Mouse (Mus musculus) heart, embryonic 13.5 days (tissue): ENCODE results near the gene Cryz. TPM values are rescaled to one million over a fixed set of nuclear protein-coding genes. Genes with fewer than 3 reads are reported as not detected.
A peak's percentile ranks its signal among the peaks of the same experiment; 100 is the strongest.
"Not testable (repeated sequence)": the region's sequence is repeated elsewhere in the genome, so short reads cannot be mapped to it uniquely, and the experiment has no call there.

Source experiments
- ATAC-seq: fragments of 200-750 bp; cut with Nextera tagmentation; 2 replicates; pipeline ENCODE4 v1.8.0; 2017; ENCODE audit warnings: moderate TSS enrichment; ENCODE audit not compliant: insufficient number of reproducible peaks, low FRiP score, low TSS enrichment; ENCODE audit errors: extremely low read depth
- H3K27ac ChIP-seq: fragments of 300-500 bp; sonication (generic); replicated peaks from 2 replicates; pipeline ENCODE4 v1.5.1; 2015; ENCODE audit warnings: moderate library complexity, mild to moderate bottlenecking, inconsistent platforms
- H3K27me3 ChIP-seq: fragments of 300-500 bp; sonication (generic); replicated peaks from 2 replicates; pipeline ENCODE4 v1.6.1; 2015; ENCODE audit warnings: mild to moderate bottlenecking, inconsistent platforms
- H3K36me3 ChIP-seq: fragments of 300-500 bp; sonication (generic); 2 replicates; pipeline ENCODE4 v1.6.1; 2015; ENCODE audit warnings: mild to moderate bottlenecking, inconsistent platforms
- H3K4me1 ChIP-seq: fragments of 300-500 bp; sonication (generic); 2 replicates; pipeline ENCODE4 v1.6.1; 2015; ENCODE audit warnings: inconsistent platforms
- H3K4me2 ChIP-seq: fragments of 300-500 bp; sonication (generic); 2 replicates; pipeline ENCODE4 v1.6.1; 2015; ENCODE audit warnings: inconsistent platforms, mild to moderate bottlenecking, moderate library complexity
- H3K4me3 ChIP-seq: fragments of 300-500 bp; sonication (generic); 2 replicates; pipeline ENCODE4 v1.5.1; 2015; ENCODE audit warnings: moderate library complexity, mild to moderate bottlenecking, inconsistent platforms
- H3K9ac ChIP-seq: fragments of 300-500 bp; sonication (generic); 2 replicates; pipeline ENCODE4 v1.6.1; 2015; ENCODE audit warnings: inconsistent platforms, mild to moderate bottlenecking, moderate library complexity
- H3K9me3 ChIP-seq: fragments of 300-500 bp; sonication (generic); 2 replicates; pipeline ENCODE4 v1.6.1; 2016; ENCODE audit warnings: inconsistent platforms
- WGBS: fragments of 180-500 bp; shearing (Covaris S2); methylation state at CpG from one replicate; pipeline ENCODE4 v1.1.7; 2015; ENCODE audit warnings: mixed read lengths; 5-methylcytosine and 5-hydroxymethylcytosine counted together
- polyA plus RNA-seq: library from polyadenylated mRNA; unstranded; fragments of >200 nt; fragmentation: Nextera tagmentation; extraction: Ambion mirVana; gene quantifications from 2 replicates; pipeline ENCODE4 v1.2.1, GENCODE M21; 2015

Cryz gene
- polyA plus RNA-seq, 1 experiment from 2014 or later = 9.6 TPM

DNA sequence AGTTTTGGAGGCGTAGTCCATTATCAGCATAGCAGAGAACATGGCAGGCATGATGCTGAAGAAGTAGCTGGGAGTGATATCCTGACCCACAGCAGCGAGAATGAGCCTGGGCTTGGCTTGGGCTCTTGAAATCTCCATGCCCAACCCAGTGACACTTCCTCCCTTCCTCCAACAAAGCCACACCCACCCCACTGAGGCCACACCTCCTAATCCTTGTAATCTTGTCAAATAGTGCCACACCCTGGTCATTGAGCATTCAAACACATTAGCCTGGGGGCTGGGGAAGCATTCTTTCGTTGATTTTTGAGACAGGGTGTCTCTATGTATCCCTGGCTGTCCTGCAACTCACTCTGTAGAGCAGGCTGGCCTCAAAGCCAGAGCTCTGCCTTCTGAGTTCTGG lies 15.4 kb downstream of the Cryz start:
- H3K4me2 ChIP-seq = no peak overlapping the region
- ATAC-seq = no peak
- no peak overlapping the region for H3K27ac ChIP-seq
- no peaks in the 10 kb centered on the region for H3K27me3 ChIP-seq
- H3K36me3 ChIP-seq = peaks cover 45% of the 10 kb centered on the region
- H3K4me3 ChIP-seq = no peak overlapping the region
- H3K4me1 ChIP-seq = no peaks in the 10 kb centered on the region
- H3K9ac ChIP-seq = no peak overlapping the region
- 75% methylated on average over 3 of the region's 3 CpGs for whole genome bisulfite sequencing
- H3K9me3 ChIP-seq = no peaks in the 10 kb centered on the region

DNA sequence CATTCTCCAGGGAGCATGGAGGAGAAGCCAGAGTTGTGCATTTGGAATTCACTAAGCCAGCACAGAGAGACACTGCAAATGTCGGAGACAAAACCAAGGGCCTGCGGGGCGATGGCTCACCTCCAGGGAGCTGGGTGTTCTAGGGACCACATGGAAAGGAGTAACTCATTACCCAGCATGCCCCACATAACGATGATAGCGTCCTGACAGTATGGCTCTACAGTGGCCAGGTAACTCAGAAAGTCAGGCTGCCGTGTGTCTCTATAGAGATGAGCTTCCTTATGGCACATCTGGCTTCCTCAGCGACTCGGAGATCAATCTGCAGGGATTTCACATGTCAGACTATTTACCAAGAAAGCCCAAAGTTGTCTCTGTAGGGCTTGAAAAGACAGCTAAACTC lies 18.3 kb downstream of the Cryz start:
- no peak for ATAC-seq
- Histone ChIP-seq H3K36me3 (peaks cover 38% of the 10 kb centered on the region), H3K9ac (no peak overlapping the region), H3K4me1 (no peaks in the 10 kb centered on the region), H3K27ac (no peak overlapping the region), H3K27me3 (no peaks in the 10 kb centered on the region), H3K9me3 (no peaks in the 10 kb centered on the region), H3K4me3 (no peak overlapping the region), H3K4me2 (no peak overlapping the region)
- WGBS = 90% methylated on average over 8 of the region's 8 CpGs

DNA sequence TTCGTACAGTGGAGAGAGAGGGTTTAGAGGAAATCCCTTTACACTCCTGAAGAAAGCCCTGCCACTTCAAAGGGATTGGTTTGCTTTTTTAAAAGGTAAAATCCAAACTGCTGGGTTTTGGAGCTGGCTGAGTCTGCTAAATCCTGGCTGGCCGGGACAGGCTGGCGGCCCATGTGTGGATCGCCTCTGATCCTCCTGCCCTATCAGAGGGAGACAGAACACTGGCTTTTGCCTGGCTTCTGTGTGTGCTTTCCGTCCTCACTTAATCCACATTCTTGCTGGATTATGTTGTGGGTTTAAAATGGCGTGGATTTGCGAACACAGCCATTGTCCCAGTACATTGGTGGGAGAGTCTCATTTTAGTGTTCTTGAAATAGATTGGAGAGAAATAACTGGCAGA lies 18.8 kb downstream of the Cryz start:
- 83% methylated on average over 7 of the region's 7 CpGs for WGBS
- Histone ChIP-seq H3K4me2 (no peak overlapping the region), H3K36me3 (peaks cover 38% of the 10 kb centered on the region), H3K4me3 (no peak overlapping the region), H3K4me1 (no peaks in the 10 kb centered on the region), H3K27ac (no peak overlapping the region), H3K9ac (no peak overlapping the region), H3K9me3 (no peaks in the 10 kb centered on the region), H3K27me3 (no peaks in the 10 kb centered on the region)
- no peak for ATAC-seq

DNA sequence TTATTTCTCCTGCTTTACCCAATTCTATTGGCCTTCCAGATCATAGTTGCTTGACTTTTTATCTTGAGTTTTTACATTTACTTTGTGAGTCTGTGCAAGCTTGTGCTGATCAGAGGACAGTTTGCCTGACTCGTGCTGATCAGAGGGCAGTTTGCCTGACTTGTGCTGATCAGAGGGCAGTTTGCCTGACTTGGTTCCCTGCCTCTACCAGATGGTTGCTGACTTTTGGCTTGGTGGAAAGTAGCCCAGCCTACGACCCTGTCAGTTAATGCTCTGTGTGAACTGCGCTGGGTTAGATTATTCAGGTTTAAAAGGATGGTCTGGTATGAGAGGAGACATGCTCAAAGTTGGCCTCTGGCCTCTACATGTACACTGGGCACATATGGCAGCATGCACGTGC lies 19.6 kb downstream of the Cryz start:
- Histone ChIP-seq H3K27ac (no peak overlapping the region), H3K9me3 (no peaks in the 10 kb centered on the region), H3K36me3 (peaks cover 36% of the 10 kb centered on the region), H3K27me3 (no peaks in the 10 kb centered on the region), H3K4me1 (no peaks in the 10 kb centered on the region), H3K4me2 (no peak overlapping the region), H3K9ac (no peak overlapping the region), H3K4me3 (no peak overlapping the region)
- 84% methylated on average over 4 of the region's 4 CpGs for WGBS
- no peak for ATAC-seq

DNA sequence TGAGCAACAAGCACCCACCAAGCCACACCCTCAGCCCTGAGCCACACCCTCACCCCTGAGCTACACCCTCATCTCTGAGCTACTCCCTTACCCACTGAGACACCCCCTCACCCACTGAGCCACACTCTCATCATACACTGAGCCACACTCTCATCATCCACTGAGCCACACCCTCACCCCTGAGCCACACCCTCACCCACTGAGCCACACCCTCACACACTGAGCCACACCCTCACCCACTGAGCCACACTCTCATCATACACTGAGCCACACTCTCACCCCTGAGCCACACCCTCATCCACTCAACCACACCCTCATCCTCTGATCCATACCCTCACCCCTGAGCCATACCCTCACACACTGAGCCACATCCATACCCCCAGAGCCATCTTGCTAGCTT lies 31.8 kb downstream of the Cryz start:
- ATAC-seq = no peak
- no peak overlapping the region for H3K27ac ChIP-seq
- H3K4me1 ChIP-seq = no peaks in the 10 kb centered on the region

DNA sequence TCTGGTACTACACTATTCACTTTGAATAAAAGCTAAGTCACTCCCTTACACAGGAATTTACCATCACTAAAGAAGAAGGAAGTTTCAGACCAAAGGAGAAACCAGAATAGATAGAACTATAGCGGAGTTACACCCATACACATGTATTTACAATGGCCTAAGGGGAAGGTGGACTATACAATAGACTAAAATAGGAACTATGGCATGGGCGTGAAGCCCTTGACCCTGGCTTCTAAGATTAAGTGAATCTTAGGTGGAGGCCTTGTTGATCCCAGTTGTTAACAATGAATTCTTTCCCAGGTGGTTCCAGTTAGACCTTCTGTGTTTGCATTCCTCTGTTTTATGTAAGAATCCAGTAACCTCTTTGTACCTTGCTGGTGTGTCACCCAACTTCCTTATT lies 34.8 kb downstream of the Cryz start:
- not testable (repeated sequence) for H3K4me2 ChIP-seq, H3K9ac ChIP-seq, H3K27ac ChIP-seq, H3K4me1 ChIP-seq, H3K9me3 ChIP-seq, ATAC-seq, H3K4me3 ChIP-seq, H3K36me3 ChIP-seq, H3K27me3 ChIP-seq
- WGBS = 85% methylated on average over 2 of the region's 2 CpGs

More for the DNA sequence above, 31.8 kb downstream of the Cryz start:
- Histone ChIP-seq H3K9me3 (no peaks in the 10 kb centered on the region), H3K4me2 (no peak overlapping the region), H3K4me3 (no peak overlapping the region), H3K36me3 (0 out of 2 replicates have a peak, but pooled peaks cover under 1% of the 10 kb centered on the region), H3K27me3 (no peaks in the 10 kb centered on the region), H3K9ac (no peak overlapping the region)

DNA sequence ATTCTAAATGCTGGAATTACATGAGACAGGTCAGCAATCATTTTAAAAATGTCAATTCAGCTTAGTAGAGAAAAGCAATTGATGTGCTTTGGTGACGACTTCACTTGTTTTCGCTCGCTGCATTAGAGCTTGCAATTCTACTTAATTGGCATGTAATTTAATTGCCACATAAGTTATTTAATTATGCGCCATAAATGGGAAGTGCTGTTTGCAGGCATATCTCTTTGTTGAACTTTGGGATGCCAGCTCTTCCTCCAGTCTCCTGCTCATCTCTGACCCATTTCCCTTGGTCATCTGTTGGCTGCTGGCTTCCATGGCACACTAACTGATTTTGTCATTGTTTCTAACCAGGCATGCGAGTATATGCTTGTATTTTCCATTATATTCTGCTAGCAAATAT lies 36.6 kb downstream of the Cryz start:
- 85% methylated on average over 5 of the region's 5 CpGs for WGBS
- Histone ChIP-seq H3K36me3 (no peaks in the 10 kb centered on the region), H3K27me3 (no peaks in the 10 kb centered on the region), H3K9ac (no peak overlapping the region), H3K27ac (no peak overlapping the region), H3K9me3 (no peaks in the 10 kb centered on the region), H3K4me3 (no peak overlapping the region), H3K4me2 (no peak overlapping the region), H3K4me1 (no peaks in the 10 kb centered on the region)
- ATAC-seq = no peak

DNA sequence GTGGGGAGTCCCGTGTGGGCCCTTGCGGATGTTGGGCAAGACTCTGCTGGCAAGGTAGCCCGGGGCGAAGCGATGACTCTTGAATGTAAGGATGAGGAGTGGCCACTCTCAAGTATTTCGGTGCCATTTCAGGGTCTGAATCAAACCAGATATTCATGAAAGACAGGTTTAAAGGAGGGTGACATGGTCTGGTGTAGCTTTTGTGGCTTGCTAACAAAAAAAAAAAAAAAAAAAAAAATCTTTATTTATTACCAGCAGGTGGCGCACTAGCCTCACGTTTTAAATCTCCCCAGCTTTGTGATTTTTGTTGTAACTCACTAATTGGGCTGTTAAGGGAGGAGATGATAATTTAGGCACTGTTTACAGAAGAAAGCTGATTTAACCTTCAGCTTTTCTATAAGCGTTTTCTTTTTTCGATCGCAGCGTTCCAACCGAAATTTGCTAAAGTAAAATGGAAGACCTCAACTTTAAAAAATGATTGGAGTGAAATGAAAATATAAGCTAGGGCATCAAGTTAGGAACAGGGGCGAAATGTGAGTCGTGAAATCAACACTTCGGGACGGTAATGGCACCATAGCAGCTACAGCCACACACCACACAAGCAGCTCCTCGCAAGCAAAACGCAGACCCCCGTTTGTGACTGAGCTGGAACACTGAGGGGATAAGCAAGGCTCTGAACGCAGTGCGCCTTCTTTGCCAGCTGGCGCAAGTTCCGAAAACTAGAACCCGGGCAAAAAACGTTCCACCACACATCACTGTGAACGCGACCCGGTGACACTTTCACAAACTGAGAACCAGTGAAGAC lies 50.3 kb downstream of the Cryz start:
- Histone ChIP-seq H3K4me3 (peak overlapping the region; percentile 36), H3K9me3 (no peaks in the 10 kb centered on the region), H3K9ac (peak overlapping the region; percentile 47), H3K4me2 (peak overlapping the region; percentile 63), H3K27ac (no peak overlapping the region), H3K27me3 (peaks cover 17% of the 10 kb centered on the region), H3K36me3 (no peaks in the 10 kb centered on the region), H3K4me1 (no peaks in the 10 kb centered on the region)
- 48% methylated on average over 29 of the region's 29 CpGs for WGBS
- no peak for ATAC-seq

DNA sequence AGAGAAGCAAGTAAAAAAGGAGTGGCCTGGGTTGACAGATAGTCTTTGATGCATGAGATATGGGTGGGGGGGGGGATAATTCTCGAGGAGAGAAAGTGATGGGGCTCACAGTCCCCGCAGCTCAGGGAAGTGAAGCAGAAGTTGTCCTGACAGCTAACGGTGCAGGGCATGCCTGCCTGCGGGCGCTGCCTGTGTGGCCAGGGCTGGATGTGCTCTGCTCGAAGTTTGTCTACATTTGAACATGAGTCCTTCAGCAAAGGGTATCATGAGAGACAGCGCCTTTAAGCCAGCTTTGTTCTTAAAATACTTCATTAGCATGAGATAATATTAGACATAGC lies 50.9 kb downstream of the Cryz start:
- peak overlapping the region; percentile 63 for H3K4me2 ChIP-seq
- H3K9me3 ChIP-seq = no peaks in the 10 kb centered on the region
- H3K4me3 ChIP-seq = peak overlapping the region; percentile 36
- H3K36me3 ChIP-seq = no peaks in the 10 kb centered on the region
- ATAC-seq = no peak
- H3K4me1 ChIP-seq = no peaks in the 10 kb centered on the region
- H3K27ac ChIP-seq = no peak overlapping the region
- H3K27me3 ChIP-seq = peaks cover 23% of the 10 kb centered on the region
- H3K9ac ChIP-seq = peak overlapping the region; percentile 47; the same call in 1 of the 2 replicates
- 41% methylated on average over 7 of the region's 7 CpGs for WGBS

DNA sequence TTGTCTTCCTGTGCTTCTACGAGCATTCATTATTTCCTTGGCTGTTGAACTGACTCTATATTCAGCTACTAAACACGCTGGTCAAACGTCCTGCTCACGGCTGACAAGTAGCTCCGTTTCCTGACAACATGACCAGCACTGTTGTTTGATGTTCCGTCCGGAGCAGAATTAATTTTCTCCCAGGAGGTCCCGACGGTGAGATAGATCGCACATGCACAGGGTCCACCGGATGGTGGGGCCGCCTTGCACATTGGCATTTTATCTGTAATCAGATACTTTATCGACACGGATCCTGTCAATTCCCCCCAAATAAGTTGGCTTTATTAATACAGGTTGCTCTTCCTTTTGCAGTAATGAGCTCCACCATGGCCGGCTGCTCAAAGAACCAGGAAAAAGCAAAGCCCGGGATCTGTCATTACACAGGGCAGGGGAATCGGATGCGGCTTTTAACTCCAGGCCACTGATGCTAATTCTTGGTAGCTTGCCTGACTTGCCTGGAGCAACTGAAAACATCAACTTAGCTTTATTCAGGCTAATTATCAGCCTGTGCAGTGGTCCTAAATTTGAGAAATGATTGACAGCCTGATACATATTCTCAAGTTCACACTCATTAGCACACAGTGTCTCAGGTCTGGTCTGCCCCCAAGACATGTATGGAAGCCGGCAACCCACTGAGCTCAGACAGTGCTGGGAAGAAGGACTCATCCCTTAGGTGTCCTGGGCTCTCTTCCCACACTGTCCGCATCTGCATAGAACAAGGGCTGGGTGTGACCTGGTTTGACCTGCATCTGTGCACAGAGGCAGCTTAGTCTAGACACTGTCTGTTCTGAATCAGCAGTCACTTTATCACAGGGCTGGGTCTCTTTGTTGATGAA lies 53.1 kb downstream of the Cryz start:
- H3K4me2 ChIP-seq = no peak overlapping the region
- peaks cover 34% of the 10 kb centered on the region for H3K27me3 ChIP-seq
- H3K4me3 ChIP-seq = no peak overlapping the region
- peaks cover 4% of the 10 kb centered on the region for H3K4me1 ChIP-seq
- WGBS = 73% methylated on average over 20 of the region's 20 CpGs
- no peak overlapping the region for H3K27ac ChIP-seq
- H3K36me3 ChIP-seq = no peaks in the 10 kb centered on the region
- H3K9me3 ChIP-seq = no peaks in the 10 kb centered on the region
- ATAC-seq = no peak; the same call in 1 of the 2 replicates
- no peak overlapping the region for H3K9ac ChIP-seq

DNA sequence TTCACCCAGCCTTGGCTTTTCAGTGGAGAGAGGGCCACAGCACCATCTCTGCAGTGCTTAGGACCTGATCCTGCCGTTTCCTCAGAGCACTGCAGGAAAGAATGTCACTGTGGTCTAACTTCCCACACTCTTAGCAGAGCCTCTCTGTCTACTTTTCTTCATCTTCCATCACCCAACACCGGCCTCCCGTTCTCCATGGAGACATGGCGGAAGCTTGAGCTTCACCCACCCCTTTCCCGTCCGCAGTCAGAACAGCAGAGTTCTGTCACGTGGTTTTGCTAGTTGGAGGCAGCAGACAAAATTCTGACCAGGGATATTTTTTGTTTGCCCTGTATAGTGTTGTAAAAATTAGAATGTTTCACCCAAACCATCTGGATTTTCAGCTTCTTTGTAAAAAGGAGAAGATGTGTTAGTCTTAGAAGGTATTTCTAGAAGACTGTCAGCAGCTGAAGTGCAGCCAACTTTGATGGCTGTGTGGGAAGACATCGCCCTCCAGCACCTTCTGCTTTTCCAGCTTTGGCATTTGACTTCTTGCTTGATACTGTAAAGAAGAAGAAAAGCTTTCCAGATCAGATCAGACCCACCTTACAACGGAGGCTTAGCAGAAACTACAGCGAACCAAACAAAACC lies 54.8 kb downstream of the Cryz start:
- H3K27ac ChIP-seq = no peak overlapping the region
- 73% methylated on average over 10 of the region's 10 CpGs for WGBS
- no peak for ATAC-seq
- H3K4me3 ChIP-seq = no peak overlapping the region
- peaks cover 34% of the 10 kb centered on the region for H3K27me3 ChIP-seq
- H3K9ac ChIP-seq = no peak overlapping the region
- no peaks in the 10 kb centered on the region for H3K36me3 ChIP-seq
- no peak overlapping the region for H3K4me2 ChIP-seq
- H3K4me1 ChIP-seq = peaks cover 9% of the 10 kb centered on the region
- H3K9me3 ChIP-seq = no peaks in the 10 kb centered on the region
